Mouse (Mus musculus) kidney, adult 18-20 months (tissue): ENCODE data around the gene Supt16.

ENCODE experiments used
- DNase-seq: peaks from one replicate; pipeline ENCODE4 v3.0.0; 2021

The Supt16 gene

GRCm38 (mm10) chr14:52144165-52144564, 53.1 kb downstream of the Supt16 start:
- DNase-seq = no peak

GRCm38 (mm10) chr14:52141445-52142127, 55.6 kb downstream of the Supt16 start:
- DNase-seq = no peak

- no peak for DNase-seq
These were observed 56.4 kb downstream of the Supt16 start for GRCm38 (mm10) chr14:52140577-52141444.

- DNase-seq = no peak
These were observed 63.6 kb downstream of the Supt16 start for GRCm38 (mm10) chr14:52133584-52133983.

GRCm38 (mm10) chr14:52124636-52125035, 72.6 kb downstream of the Supt16 start:
- no peak for DNase-seq

- peak; percentile 79 for DNase-seq
These were observed 73.3 kb downstream of the Supt16 start for GRCm38 (mm10) chr14:52123918-52124317.

GRCm38 (mm10) chr14:52120169-52120568, 77.0 kb downstream of the Supt16 start:
- no peak for DNase-seq

- DNase-seq = peak; percentile 65
These were observed 78.2 kb downstream of the Supt16 start for GRCm38 (mm10) chr14:52118823-52119608.

- no peak for DNase-seq
These were observed 78.8 kb downstream of the Supt16 start for GRCm38 (mm10) chr14:52118456-52118822.

- DNase-seq = no peak
These were observed 80.0 kb downstream of the Supt16 start for GRCm38 (mm10) chr14:52117241-52117640.

- DNase-seq = no peak
These were observed 83.1 kb downstream of the Supt16 start for GRCm38 (mm10) chr14:52114101-52114500.
